Mouse (Mus musculus) embryonic facial prominence, embryonic 11.5 days (tissue): Measurements from ENCODE around the gene Olfr522. TPM values are rescaled to one million over a fixed set of nuclear protein-coding genes. Genes with fewer than 3 reads are reported as not detected.

Experiments
- polyA plus RNA-seq: library from polyadenylated mRNA; unstranded; fragments of >200 nt; fragmentation: Nextera tagmentation; extraction: Ambion mirVana; gene quantifications from 2 replicates; pipeline ENCODE4 v1.2.1, GENCODE M21; 2014

Olfr522 gene
- polyA plus RNA-seq, 1 experiment from 2014 or later, result not detected

Other genes with a start within 250 kb of the Olfr522 start
- 0.29 TPM in 1 of 2 replicates, not detected in the other for gene Utf1, start 221.0 kb downstream of the Olfr522 start, polyA plus RNA-seq
- gene 6430531B16Rik, start 186.0 kb downstream of the Olfr522 start, polyA plus RNA-seq, result 0.21 and 0.36 TPM in 2 replicates
- 1.2 and 1.7 TPM in 2 replicates for gene Adam8, start 172.2 kb downstream of the Olfr522 start, polyA plus RNA-seq
- 37.1 and 37.5 TPM in 2 replicates for gene Zfp511, start 128.4 kb downstream of the Olfr522 start, polyA plus RNA-seq
- 74.8 and 75.7 TPM in 2 replicates for gene Tubgcp2, start 128.1 kb downstream of the Olfr522 start, polyA plus RNA-seq
- gene Msx3, start 115.7 kb downstream of the Olfr522 start, polyA plus RNA-seq, result 2.5 and 3.9 TPM in 2 replicates
- 1.6 and 2.7 TPM in 2 replicates for gene Caly, start 82.2 kb downstream of the Olfr522 start, polyA plus RNA-seq
- gene Prap1, start 71.4 kb downstream of the Olfr522 start, polyA plus RNA-seq, result not detected in 2 replicates
- gene Fuom, start 62.3 kb downstream of the Olfr522 start, polyA plus RNA-seq, result 24.2 and 24.4 TPM in 2 replicates
- 19.0 and 21.7 TPM in 2 replicates for gene Paox, start 49.0 kb downstream of the Olfr522 start, polyA plus RNA-seq
- 211 and 221 TPM in 2 replicates for gene Echs1, start 48.3 kb downstream of the Olfr522 start, polyA plus RNA-seq
- gene Mtg1, start 27.2 kb downstream of the Olfr522 start, polyA plus RNA-seq, result 22.5 and 23.1 TPM in 2 replicates
- gene Sprn, start 9.9 kb downstream of the Olfr522 start, polyA plus RNA-seq, result 0.34 and 0.84 TPM in 2 replicates
- not detected in 2 replicates for gene Olfr523, start 8.5 kb upstream of the Olfr522 start, polyA plus RNA-seq
- not detected in 2 replicates for gene Olfr524, start 41.2 kb upstream of the Olfr522 start, polyA plus RNA-seq
- gene Cd163l1, start 53.5 kb upstream of the Olfr522 start, polyA plus RNA-seq, result not detected in 2 replicates
- not detected in 2 replicates for gene 5830411N06Rik, start 82.5 kb upstream of the Olfr522 start, polyA plus RNA-seq
- not detected in 2 replicates for gene Olfr525, start 156.1 kb upstream of the Olfr522 start, polyA plus RNA-seq
- not detected in 2 replicates for gene Olfr527, start 169.3 kb upstream of the Olfr522 start, polyA plus RNA-seq
- not detected in 2 replicates for gene Olfr60, start 196.9 kb upstream of the Olfr522 start, polyA plus RNA-seq
- 0.11 TPM in 1 of 2 replicates, not detected in the other for gene Olfr530, start 211.6 kb upstream of the Olfr522 start, polyA plus RNA-seq
- gene Olfr531, start 238.2 kb upstream of the Olfr522 start, polyA plus RNA-seq, result not detected in 2 replicates